Mouse (Mus musculus) heart, adult 2 months (tissue): ENCODE data around the gene Mslnl. TPM values are rescaled to one million over a fixed set of nuclear protein-coding genes. Genes with fewer than 3 reads are reported as not detected.

Source experiments
- DNase-seq, 2 experiments: peaks; one replicate each; pipeline ENCODE4 v3.0.0; 2021
- H3K27ac ChIP-seq: fragments of 200-600 bp; 2 replicates; pipeline ENCODE4 v1.8.1; 2022
- H3K27me3 ChIP-seq: fragments of 200-500 bp; 2 replicates; pipeline ENCODE4 v1.6.1; 2012; ENCODE audit warnings: mild to moderate bottlenecking, low read length, inconsistent platforms, mixed read lengths; ENCODE audit not compliant: control insufficient read depth, insufficient read depth
- H3K36me3 ChIP-seq: fragments of 200-500 bp; 2 replicates; pipeline ENCODE4 v1.6.1; 2012; ENCODE audit warnings: low read length, inconsistent platforms; ENCODE audit not compliant: control insufficient read depth, insufficient read depth
- H3K4me1 ChIP-seq: fragments of 200-500 bp; 2 replicates; pipeline ENCODE4 v1.6.1; 2011; ENCODE audit warnings: low read length; ENCODE audit not compliant: control insufficient read depth, insufficient read depth
- H3K4me3 ChIP-seq: fragments of 200-600 bp; 2 replicates; pipeline ENCODE4 v1.8.1; 2022
- H3K79me2 ChIP-seq: fragments of 200-500 bp; replicated peaks from 2 replicates; pipeline ENCODE4 v1.6.1; 2012; ENCODE audit warnings: mild to moderate bottlenecking, inconsistent platforms, low read length, moderate library complexity, mixed read lengths; ENCODE audit not compliant: control insufficient read depth, insufficient read depth
- H3K9ac ChIP-seq: fragments of 200-500 bp; 2 replicates; pipeline ENCODE4 v1.6.1; 2012; ENCODE audit warnings: low read depth, mild to moderate bottlenecking, control low read depth, inconsistent platforms, low read length, mixed read lengths
- CTCF ChIP-seq: fragments of 200-600 bp; IDR thresholded peaks from 2 replicates; pipeline ENCODE4 v1.8.1; 2022; ENCODE audit warnings: antibody characterized with exemption, mild to moderate bottlenecking, moderate library complexity
- EP300 ChIP-seq: fragments of 200-500 bp; IDR thresholded peaks from 2 replicates; pipeline ENCODE4 v1.6.1; 2011; ENCODE audit warnings: low read depth, low read length, control low read depth; ENCODE audit not compliant: insufficient read depth
- POLR2A ChIP-seq: fragments of 200-500 bp; IDR thresholded peaks from 2 replicates; pipeline ENCODE4 v1.6.1; 2011; ENCODE audit warnings: mild to moderate bottlenecking, low read depth, low read length, control low read depth; ENCODE audit not compliant: insufficient read depth
- WGBS: fragments of 180-500 bp; shearing (Covaris S2); methylation state at CpG from one replicate; pipeline ENCODE4 v1.1.7; 2018; 5-methylcytosine and 5-hydroxymethylcytosine counted together
- intact Hi-C: fragments of 180-260 bp; cut with DNase I; formaldehyde crosslinking; loops from one replicate; pipeline ENCODE4 v1.15.1; 2025
- polyA plus RNA-seq: library from polyadenylated mRNA; depleted of rRNA; stranded (reverse); fragments of >200 nt; gene quantifications from 2 replicates; pipeline ENCODE4 v1.2.3, GENCODE M21; 2012
- total RNA-seq, 2 experiments: library from RNA; stranded (reverse); gene quantifications; 2 replicates each; pipeline ENCODE4 v1.2.3; 2021

Gene Mslnl
- total and polyA plus RNA-seq, 3 experiments, result 0.10 TPM; not detected in 2

DNA sequence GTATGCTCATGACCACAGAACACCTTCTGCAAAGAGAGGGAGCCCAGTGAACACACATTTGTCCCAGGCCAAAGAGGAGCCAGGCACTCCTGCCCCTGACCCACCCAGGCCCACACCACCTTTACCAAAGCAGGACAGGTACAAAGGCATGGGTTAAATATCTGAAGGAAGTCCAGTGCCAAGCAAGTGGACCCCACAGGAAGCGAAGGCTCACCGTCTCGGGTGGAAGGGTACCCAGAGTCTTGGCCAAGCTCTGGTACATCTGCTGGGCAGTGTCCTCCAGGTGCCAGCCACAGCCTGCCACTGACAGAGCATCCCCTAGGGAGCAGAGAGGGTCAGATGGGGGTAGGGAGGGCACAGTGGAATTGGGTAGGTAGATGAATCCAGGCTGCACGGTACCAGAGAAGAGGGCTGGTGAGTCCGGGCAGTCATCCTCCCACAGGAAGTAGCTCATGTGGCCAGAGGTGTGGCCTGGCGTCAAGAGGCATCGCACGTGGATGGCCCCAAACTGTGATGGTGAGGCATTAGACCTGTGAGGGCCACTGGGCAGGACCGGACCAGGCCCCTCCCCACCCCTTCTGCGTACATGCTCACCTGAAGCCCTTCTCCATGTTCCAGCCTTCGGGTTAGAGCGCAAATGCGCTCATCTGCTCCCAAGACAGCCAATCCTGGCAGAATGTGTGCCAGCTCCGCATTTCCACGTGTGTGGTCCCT, 48.2 kb downstream of the Mslnl start:
- H3K27me3 ChIP-seq, result no peaks in the 10 kb centered on the region
- H3K79me2 ChIP-seq, result no peaks in the 10 kb centered on the region
- intact Hi-C loops, result no loop called here
- H3K36me3 ChIP-seq, result no peaks in the 10 kb centered on the region
- WGBS, result 76% methylated on average over 15 of the region's 15 CpGs
- peaks cover 2% of the 10 kb centered on the region; the same call in 1 of the 2 replicates for H3K4me1 ChIP-seq
- H3K4me3 ChIP-seq, result no peak overlapping the region
- TF ChIP-seq EP300 (no peak), CTCF (no peak), POLR2A (peak; percentile 39; the same call in 1 of the 2 replicates)
- H3K27ac ChIP-seq, result no peak overlapping the region
- H3K9ac ChIP-seq, result no peak overlapping the region
- peak in 1 of 2 experiments; percentile 25 for DNase-seq

DNA sequence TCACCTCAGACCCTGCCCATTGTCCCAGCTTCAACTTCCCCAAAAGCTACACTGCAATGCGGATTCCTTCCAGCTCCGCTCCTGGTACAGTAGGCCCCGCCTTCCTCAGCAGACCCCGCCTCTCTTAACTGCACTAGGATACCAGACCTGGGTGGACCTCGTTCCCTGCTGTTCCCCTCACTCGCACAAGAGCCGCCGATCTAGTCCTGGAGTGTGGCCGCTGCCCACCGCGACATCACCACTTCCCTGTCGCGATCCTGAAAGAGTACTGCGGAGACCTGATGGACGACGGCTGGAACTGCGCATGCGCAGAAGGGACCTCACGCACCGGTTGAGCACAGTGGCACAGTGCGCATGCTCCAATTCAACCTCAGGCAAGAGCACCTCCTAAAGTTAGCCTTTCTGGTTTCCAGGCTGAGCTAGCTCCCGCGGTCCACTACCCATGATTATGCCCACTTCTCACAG, 49.5 kb downstream of the Mslnl start, which contains the start of gene Haghl:
TSS of gene Haghl (minus strand) at position 393 of the 465 bp plus-strand sequence.
- Histone ChIP-seq H3K79me2 (no peaks in the 10 kb centered on the region), H3K36me3 (no peaks in the 10 kb centered on the region), H3K27me3 (no peaks in the 10 kb centered on the region), H3K4me3 (peak within 1 kb of the TSS; percentile 91), H3K4me1 (peaks cover 2% of the 10 kb centered on the region; the same call in 1 of the 2 replicates), H3K27ac (peak within 1 kb of the TSS; percentile 85), H3K9ac (peak within 1 kb of the TSS; percentile 60)
- intact Hi-C loops, result no loop called here
- TF ChIP-seq CTCF (peak; percentile 37), EP300 (no peak), POLR2A (peak; percentile 89)
- peak; percentile 93 to 96 for DNase-seq
- under 1% methylated on average over 23 of the region's 23 CpGs for WGBS

DNA sequence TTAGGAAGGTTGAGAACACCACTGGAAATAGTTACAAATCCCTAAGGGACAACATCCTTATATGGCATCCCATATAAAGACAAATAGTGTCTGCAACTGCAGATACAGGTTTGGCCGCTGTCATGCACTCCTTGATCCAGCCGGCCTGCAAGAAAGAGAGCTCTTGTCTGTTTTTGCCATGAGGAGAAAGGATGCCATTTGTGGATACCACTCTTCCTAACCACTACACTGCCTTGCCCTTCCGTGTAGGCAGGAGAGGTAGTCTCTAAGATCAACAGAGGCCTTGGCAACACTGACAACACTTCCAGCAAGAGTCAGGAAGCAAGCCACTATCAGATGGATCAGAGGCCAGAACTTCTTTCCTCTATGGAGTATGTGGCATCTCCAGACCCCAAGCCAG, 50.4 kb downstream of the Mslnl start, which contains the start of gene Ccdc78:
TSS of gene Ccdc78 (plus strand) at position 301 of the 400 bp plus-strand sequence.
- H3K4me3 ChIP-seq, result peak within 1 kb of the TSS; percentile 91
- WGBS, result 48% methylated on average over 3 of the region's 3 CpGs
- no peaks in the 10 kb centered on the region for H3K36me3 ChIP-seq
- TF ChIP-seq POLR2A (no peak), CTCF (no peak), EP300 (no peak)
- peak in 1 of 2 experiments; percentile 14 for DNase-seq
- intact Hi-C loops, result no loop called here
- H3K4me1 ChIP-seq, result peaks cover 2% of the 10 kb centered on the region
- no peaks in the 10 kb centered on the region for H3K79me2 ChIP-seq
- H3K9ac ChIP-seq, result peak within 1 kb of the TSS; percentile 37; the same call in 1 of the 2 replicates
- H3K27me3 ChIP-seq, result no peaks in the 10 kb centered on the region
- H3K27ac ChIP-seq, result peak within 1 kb of the TSS; percentile 85

GRCm38 (mm10) chr17:25786781-25787504, 51.1 kb downstream of the Mslnl start:
- no peaks in the 10 kb centered on the region for H3K36me3 ChIP-seq
- DNase-seq, result peak in 1 of 2 experiments; percentile 19
- WGBS, result 88% methylated on average over 9 of the region's 9 CpGs
- intact Hi-C loops, result no loop called here
- H3K4me1 ChIP-seq, result peaks cover 4% of the 10 kb centered on the region
- H3K79me2 ChIP-seq, result no peaks in the 10 kb centered on the region
- no peak overlapping the region for H3K27ac ChIP-seq
- no peak overlapping the region for H3K9ac ChIP-seq
- TF ChIP-seq CTCF, result no peak
- TF ChIP-seq POLR2A, result no peak
- TF ChIP-seq EP300, result no peak
- H3K4me3 ChIP-seq, result no peak overlapping the region
- H3K27me3 ChIP-seq, result no peaks in the 10 kb centered on the region

GRCm38 (mm10) chr17:25791320-25791842, 55.5 kb downstream of the Mslnl start:
- intact Hi-C loops, result no loop called here
- Histone ChIP-seq H3K27ac (no peak overlapping the region; the same call in 1 of the 2 replicates), H3K9ac (no peak overlapping the region), H3K36me3 (no peaks in the 10 kb centered on the region), H3K79me2 (no peaks in the 10 kb centered on the region), H3K4me3 (peak overlapping the region; percentile 56), H3K27me3 (no peaks in the 10 kb centered on the region), H3K4me1 (peaks cover 12% of the 10 kb centered on the region)
- 26% methylated on average over 19 of the region's 19 CpGs for WGBS
- TF ChIP-seq POLR2A (no peak), CTCF (no peak), EP300 (no peak)
- DNase-seq, result no peak
